Mouse (Mus musculus) c-Kit-positive CD71-positive TER-119-negative erythroid progenitor cells, embryonic 14.5 days (primary cell): ENCODE measurements at regions not wholly inside any gene's neighbourhood (a gene's known extent, or its start where the extent isn't known, plus 50 kb on each side); places are given as distances from the start of the nearest gene placed in this dataset.

ENCODE experiments used
- DNase-seq: peaks from one replicate; pipeline ENCODE4 v3.0.0-alpha.2; 2013; ENCODE audit warnings: low read depth

DNA sequence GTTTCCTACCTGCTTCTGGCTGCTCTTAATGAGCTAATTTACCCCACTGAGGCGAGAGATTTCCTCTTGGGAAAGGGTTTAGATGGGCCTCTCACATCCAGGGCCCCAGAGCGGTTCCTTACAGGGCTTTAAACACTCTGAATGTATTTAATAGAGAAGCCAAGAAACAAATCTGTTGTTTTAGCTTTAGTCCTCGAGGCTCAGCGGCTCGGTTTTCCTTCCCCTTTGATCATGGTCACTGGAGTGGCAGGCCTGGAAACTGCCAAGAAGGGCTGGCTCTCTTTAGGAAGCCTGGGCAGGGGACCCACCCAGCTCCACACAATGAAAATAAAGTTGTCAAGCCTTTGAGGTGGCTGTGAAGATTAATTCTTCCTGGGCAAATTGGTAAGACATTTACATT is 127.5 kb upstream of the Jag1 start:
- no peak for DNase-seq

DNA sequence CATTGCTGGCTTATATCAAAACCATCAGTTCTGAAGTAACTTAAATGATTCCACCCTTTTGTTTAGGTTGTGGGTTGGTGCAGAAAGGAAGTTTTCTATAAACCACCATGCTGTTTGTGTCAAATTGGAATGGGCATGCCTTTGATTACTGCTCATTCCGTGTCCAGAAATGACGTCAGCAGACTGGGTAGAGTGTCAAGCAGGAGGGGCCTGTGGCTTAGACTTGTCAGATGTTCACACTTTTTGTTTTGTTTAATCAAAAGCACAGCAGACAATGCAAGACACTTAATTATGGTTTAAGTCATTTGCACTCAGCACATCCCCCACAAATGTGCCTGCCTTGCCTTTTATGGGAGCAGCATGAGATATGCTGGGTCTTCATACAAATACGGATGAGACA is 120.5 kb upstream of the Jag1 start:
- no peak for DNase-seq

DNA sequence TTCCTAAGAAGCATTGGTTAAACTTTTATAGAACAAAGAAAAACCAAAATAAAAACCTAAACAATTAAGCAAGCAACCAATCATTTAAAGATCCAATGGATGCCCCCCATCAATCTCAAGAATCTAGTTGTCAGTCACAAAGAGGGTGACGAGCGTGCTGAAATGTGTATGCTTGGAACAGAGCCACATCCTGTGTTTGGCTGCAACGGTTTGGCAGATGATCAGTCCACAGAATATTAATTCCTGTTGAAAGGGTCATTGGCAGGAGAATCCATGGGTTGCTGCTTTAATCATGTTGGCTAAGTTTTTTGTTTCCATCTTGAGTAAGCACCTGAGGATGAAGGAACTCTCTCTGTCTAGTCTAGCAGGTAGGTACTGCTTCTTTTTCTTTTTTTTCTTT is 117.5 kb upstream of the Jag1 start:
- DNase-seq = no peak

DNA sequence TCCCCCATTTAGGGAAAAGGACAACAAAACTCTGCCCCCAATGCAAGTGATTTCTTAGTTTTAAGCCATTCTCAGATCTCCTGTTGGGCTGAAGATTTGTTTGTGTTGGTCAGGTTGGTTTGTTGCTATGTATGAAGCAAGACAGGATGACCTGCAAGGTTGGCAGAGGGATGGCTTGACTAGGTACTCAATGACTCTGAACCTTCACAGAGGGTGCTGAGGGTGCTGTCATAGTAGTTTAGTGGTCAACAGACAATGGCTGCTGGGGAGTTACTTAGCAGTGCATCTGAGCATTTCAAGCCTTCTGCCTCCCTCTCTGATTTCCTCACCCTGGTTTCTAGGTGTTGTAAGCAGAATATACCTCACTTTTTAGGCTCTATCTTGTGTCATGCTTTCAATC is 114.7 kb upstream of the Jag1 start:
- no peak for DNase-seq

DNA sequence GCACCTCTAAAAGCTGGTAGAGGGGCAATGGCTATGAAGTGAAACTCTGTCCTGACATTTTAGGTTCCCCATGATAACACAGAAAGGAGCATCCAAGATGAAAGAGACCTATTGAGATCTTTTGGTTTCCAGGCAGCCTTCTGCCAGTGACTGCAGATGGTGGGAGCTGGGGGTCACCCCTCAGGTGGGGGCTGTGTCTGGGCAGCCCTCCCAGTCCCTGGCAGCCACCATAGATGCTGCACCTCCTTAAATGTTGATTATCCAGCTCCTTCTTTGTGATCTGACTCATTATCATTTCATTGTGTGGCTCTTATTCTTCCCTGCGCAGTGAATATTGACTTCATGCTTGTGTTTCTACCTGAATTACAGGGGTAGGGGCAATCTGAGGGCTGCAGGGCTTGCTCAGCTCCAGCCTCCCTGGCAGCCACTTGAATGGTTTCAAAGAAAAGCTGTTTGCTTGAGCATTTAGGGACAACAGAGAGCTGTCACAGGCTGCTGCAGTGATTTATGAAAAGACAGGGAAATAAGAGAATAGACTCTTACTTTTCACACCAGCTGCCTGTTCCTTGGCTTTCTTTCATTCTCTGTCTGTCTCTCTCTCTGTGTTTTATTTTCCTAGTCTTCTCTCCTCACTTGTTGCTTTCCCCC is 113.1 kb upstream of the Jag1 start:
- no peak for DNase-seq

DNA sequence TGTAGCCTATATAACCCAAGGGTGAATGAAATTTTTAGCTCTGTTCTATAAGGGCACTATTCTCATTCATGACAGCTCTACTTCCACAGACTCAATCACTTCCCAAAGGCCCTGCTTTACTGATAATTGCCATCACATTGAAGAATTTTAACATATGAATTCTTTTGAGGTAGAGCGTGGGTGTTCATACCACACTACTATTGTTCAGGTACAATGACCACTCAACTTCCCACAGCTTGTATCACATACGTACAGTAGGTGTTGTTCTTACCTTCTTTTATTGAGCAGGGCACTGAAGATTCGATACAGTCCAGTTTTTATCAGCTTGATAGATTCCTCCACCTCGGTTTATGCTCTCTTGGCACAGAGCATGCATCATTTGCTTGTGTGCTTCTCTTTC is 111.1 kb upstream of the Jag1 start:
- DNase-seq = no peak

DNA sequence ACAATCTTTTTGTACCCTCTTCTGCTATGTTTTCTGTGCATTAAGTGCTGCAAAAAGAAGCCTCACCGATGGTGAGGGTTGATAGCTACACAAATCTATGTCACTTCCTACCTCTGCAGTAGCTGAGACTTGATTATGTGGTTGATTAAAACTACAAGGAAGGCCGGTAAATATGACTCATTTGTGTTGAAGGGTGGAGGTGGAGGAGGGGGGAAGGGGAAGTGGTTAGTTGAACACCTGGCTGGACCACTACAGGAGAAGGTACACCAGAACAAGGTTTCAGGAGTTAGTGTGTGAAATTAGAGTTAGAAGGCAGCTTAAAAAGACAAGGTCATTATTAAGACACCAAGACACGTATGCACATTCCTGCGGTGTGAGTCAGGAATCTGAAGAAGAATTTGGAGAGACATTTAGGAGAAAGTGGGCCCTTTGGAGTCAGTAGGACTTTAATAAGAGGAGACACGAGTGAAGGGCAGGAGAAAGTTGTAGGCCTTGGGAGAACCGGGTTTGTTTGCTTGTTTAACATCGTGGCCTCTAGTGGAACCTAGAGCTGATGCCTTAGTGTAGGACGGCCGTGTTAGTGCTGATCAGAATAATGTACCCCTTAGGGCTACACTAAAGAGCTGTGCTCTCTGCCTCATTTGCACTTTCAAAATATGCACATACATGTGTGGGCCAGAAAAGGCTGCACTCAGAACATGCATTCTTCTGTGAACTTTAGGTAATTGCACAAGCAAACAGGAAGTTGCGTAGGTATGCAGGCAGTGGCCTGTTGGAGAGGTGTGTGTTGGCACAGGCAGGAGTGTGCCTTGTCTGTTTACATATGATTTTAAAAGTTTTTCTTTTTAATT is 108.5 kb upstream of the Jag1 start:
- DNase-seq = no peak

DNA sequence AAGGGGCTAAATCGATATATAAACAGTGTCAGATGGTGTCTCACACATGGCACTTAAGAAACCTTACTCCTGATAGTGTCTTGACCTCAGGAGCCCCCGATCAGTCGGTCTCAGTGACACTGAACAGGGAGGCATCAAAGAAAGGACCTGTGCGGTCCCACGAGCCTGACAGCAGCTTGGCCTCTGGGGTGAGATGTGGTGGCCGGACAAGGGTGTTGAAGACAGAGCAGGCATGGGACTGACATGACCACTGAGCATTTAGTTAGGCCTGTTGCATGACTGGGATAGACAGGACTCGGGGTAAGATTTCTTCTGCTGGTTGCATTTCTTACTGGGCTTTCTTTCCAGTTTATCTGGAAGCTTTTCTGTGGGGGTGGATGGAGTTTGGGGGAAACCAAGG is 99.3 kb upstream of the Jag1 start:
- no peak for DNase-seq

DNA sequence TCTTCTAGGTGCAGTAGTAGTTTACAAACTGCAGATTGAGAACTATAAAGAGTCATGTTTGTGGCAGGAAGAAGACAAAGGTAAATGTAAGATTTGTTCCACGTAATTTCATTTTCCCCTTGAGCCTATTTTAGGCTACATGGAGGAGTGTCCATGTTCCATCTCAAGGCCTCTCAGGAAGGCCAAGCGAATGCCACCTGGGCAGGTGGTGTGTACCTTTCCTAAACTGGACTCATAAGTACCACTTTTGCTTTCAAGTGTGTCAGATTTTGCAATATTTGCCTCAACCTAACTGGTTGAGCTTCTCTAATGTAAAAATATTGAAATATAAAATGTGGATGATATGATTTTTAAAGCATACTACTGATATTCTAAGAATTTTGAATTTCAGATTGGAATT is 91.4 kb upstream of the Jag1 start:
- no peak for DNase-seq

DNA sequence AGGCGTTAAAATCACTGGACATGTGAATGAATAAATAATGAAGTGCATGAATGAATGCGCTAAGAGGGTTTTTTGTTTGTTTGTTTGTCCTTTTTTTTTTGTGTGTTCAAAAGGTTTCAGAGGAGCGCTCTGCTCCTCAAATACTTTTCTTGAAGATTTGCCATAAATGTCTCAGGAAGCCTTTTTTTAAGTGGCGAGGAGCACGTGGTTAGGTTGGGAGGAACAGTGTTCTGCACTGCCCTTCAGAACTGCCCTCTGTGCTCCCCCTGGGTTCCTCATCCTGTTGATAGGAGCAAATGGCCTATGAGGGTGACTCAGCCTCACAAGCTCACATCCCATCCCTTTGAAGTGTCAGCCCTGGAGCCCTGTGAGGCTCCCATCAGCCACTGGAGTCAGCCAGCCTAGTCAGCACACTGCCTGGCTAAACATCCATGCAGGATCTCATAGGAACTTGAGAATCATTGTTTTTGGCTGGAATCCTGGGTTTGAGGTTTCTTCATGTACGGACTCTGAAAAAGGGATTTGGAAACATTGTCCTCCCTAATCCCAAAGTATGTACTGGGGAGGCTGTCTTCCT is 87.9 kb upstream of the Jag1 start:
- no peak for DNase-seq

DNA sequence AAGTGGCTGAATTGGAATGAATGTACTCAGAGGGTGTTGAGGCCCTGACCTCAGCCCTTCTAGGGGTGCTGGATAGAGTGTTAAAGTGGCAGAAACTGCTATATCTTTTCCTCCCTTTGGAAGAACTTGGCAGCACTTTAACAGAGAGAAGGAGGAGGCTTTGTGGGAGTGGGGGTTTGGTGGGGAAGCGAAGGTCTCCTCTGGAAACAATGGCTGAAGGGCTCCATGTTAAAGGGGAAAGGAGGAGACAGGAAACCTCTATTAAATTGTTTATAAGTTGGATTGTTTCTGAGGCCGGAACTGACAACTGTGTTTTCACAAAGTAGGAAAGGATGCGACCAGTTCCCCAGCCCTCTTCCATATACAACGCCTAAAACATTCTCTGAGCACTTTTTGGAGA is 83.7 kb upstream of the Jag1 start:
- DNase-seq = no peak

DNA sequence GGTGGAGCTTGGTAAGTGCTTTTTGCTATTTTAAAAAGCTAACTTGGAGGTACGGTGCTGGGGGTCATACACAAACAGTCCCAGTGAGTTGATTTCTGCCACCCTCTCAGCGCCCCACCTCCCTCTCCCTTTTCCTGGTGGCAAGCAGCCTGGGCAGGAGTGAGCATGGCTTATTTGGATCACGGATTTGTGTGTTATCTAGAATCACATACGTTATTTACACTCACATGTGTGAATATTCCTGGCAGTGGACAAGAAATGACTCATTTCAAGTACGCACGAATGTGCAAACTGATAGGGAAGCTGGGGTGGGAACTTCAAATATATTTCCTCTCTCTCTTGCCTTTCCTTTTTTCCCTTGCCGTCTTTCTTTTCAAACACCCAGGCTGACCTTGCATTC is 75.7 kb upstream of the Jag1 start:
- DNase-seq = no peak

DNA sequence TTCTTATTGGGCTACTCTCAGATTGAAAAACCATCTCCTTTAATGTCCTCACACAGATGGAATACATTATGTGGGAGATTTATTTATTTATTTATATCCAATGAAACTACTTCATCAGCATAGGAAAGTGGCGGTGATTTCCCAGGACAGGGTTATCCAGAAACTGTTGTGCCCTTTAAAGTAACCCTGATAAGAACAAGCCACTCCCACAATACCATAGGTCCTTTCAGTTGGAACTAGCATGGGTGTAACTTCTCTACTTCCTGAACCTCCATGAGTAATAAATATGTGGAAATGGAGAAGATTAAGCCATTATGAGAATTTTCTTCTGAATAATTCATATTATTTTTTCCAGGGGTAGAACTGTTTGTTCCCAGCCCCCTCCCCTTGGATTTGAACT is 52.7 kb upstream of the Jag1 start:
- no peak for DNase-seq

DNA sequence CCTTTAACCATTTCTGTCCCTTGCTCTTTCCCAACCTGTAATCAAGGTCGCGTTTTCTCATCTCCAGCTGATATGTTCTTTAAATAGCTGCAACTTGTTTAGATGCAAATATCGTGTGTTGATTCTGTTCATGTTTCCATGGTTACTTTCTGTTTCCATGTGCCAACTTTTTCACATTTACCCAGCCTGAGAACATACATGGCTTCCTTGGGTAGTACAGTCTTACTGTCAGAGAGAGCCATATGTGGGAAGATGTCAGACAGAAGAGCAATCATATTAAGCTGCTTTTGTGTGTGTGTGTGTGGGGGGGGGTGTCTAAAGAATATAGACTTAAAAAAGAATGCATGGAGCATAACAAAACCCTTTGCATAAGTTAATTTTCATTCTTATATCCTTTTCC is 52.2 kb upstream of the Jag1 start:
- no peak for DNase-seq
